Mouse (Mus musculus) hindbrain, embryonic 15.5 days (tissue): ENCODE results near the gene G3bp1. TPM values are rescaled to one million over a fixed set of nuclear protein-coding genes. Genes with fewer than 3 reads are reported as not detected.

Experiments
- ATAC-seq: fragments of 200-750 bp; cut with Nextera tagmentation; 2 replicates; pipeline ENCODE4 v1.8.0; 2017; ENCODE audit warnings: low read depth, moderate number of reproducible peaks, moderate TSS enrichment; ENCODE audit not compliant: low FRiP score
- H3K27ac ChIP-seq: fragments of 300-500 bp; sonication (generic); replicated peaks from 2 replicates; pipeline ENCODE4 v1.5.1; 2015; ENCODE audit warnings: mild to moderate bottlenecking, inconsistent platforms
- H3K27me3 ChIP-seq: fragments of 300-500 bp; sonication (generic); 2 replicates; pipeline ENCODE4 v1.6.1; 2015; ENCODE audit warnings: control low read depth, inconsistent platforms
- H3K36me3 ChIP-seq: fragments of 300-500 bp; sonication (generic); 2 replicates; pipeline ENCODE4 v1.6.1; 2015; ENCODE audit warnings: control low read depth, inconsistent platforms
- H3K4me1 ChIP-seq: fragments of 300-500 bp; sonication (generic); replicated peaks from 2 replicates; pipeline ENCODE4 v1.6.1; 2015; ENCODE audit warnings: control low read depth, inconsistent platforms
- H3K4me2 ChIP-seq: fragments of 300-500 bp; sonication (generic); 2 replicates; pipeline ENCODE4 v1.6.1; 2015; ENCODE audit warnings: moderate library complexity, mild to moderate bottlenecking, inconsistent platforms
- H3K4me3 ChIP-seq: fragments of 300-500 bp; sonication (generic); 2 replicates; pipeline ENCODE4 v1.5.1; 2015; ENCODE audit warnings: mild to moderate bottlenecking, inconsistent platforms
- H3K9ac ChIP-seq: fragments of 300-500 bp; sonication (generic); 2 replicates; pipeline ENCODE4 v1.6.1; 2015; ENCODE audit warnings: inconsistent platforms
- H3K9me3 ChIP-seq: fragments of 300-500 bp; sonication (generic); 2 replicates; pipeline ENCODE4 v1.6.1; 2016; ENCODE audit warnings: control low read depth, inconsistent platforms
- WGBS: fragments of 180-500 bp; shearing (Covaris S2); methylation state at CpG from one replicate; pipeline ENCODE4 v1.1.7; 2015; 5-methylcytosine and 5-hydroxymethylcytosine counted together
- polyA plus RNA-seq: library from polyadenylated mRNA; unstranded; fragments of >200 nt; fragmentation: Nextera tagmentation; extraction: Ambion mirVana; gene quantifications from 2 replicates; pipeline ENCODE4 v1.2.1, GENCODE M21; 2015

G3bp1 gene
- polyA plus RNA-seq, 1 experiment from 2014 or later = 100 TPM

- H3K9ac ChIP-seq = peak overlapping the region; percentile 61; the same call in 1 of the 2 replicates
- H3K4me1 ChIP-seq = peaks cover 27% of the 10 kb centered on the region
- H3K4me3 ChIP-seq = peak overlapping the region; percentile 48
- H3K36me3 ChIP-seq = no peaks in the 10 kb centered on the region
- no peak for ATAC-seq
- peak overlapping the region; percentile 91 for H3K27ac ChIP-seq
- H3K4me2 ChIP-seq = peak overlapping the region; percentile 91
- no peaks in the 10 kb centered on the region for H3K27me3 ChIP-seq
- H3K9me3 ChIP-seq = no peaks in the 10 kb centered on the region
- 65% methylated on average over 10 of the region's 10 CpGs for WGBS
Observed at GRCm38 (mm10) chr11:55468012-55468411, 1.5 kb upstream of the G3bp1 start.

- Histone ChIP-seq H3K9ac (peak overlapping the region; percentile 61), H3K27ac (peak overlapping the region; percentile 91), H3K4me3 (peak overlapping the region; percentile 48), H3K27me3 (no peaks in the 10 kb centered on the region), H3K9me3 (no peaks in the 10 kb centered on the region), H3K4me2 (peak overlapping the region; percentile 91), H3K36me3 (no peaks in the 10 kb centered on the region), H3K4me1 (peaks cover 32% of the 10 kb centered on the region)
- ATAC-seq = no peak
- WGBS = 2% methylated on average over 17 of the region's 17 CpGs
Observed at GRCm38 (mm10) chr11:55468611-55469047, 856 bp upstream of the G3bp1 start.

GRCm38 (mm10) chr11:55469923-55470691 lies 622 bp downstream of the G3bp1 start:
- ATAC-seq = no peak; the same call in 1 of the 2 replicates

GRCm38 (mm10) chr11:55470761-55471160 lies 1.3 kb downstream of the G3bp1 start:
- Histone ChIP-seq H3K4me3 (peak overlapping the region; percentile 77), H3K4me1 (peaks cover 35% of the 10 kb centered on the region), H3K9ac (peak overlapping the region; percentile 85), H3K4me2 (peak overlapping the region; percentile 65), H3K36me3 (no peaks in the 10 kb centered on the region), H3K27ac (no peak overlapping the region), H3K27me3 (no peaks in the 10 kb centered on the region), H3K9me3 (no peaks in the 10 kb centered on the region)
- no peak for ATAC-seq
- WGBS = 56% methylated on average over 8 of the region's 8 CpGs

More at GRCm38 (mm10) chr11:55469923-55470691, 622 bp downstream of the G3bp1 start:
- no peaks in the 10 kb centered on the region for H3K36me3 ChIP-seq
- 1% methylated on average over 46 of the region's 46 CpGs for WGBS
- H3K4me2 ChIP-seq = peak overlapping the region; percentile 65
- no peaks in the 10 kb centered on the region for H3K9me3 ChIP-seq
- peak overlapping the region; percentile 90 for H3K27ac ChIP-seq
- peaks cover 33% of the 10 kb centered on the region for H3K4me1 ChIP-seq
- H3K27me3 ChIP-seq = no peaks in the 10 kb centered on the region
- peak overlapping the region; percentile 77 for H3K4me3 ChIP-seq
- H3K9ac ChIP-seq = peak overlapping the region; percentile 85

DNA sequence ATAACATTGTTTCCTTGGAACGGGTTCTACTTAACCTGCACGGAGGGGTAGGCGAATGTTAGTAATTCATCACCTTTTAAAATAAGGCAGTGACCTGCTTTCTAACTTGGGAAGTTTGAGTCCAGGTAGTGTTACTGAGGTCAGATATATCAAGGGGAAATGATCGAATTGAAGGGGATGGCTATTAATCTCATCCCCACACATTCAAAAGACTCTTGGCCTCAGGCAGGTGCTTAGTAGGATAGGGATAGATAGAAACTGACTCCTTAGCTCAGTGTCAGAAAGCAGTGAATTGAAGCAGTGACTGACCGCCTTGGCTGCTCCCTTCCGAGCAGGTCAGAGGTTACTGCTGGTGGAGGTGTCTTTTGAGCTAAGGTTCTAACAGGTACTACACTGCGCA lies 2.0 kb downstream of the G3bp1 start:
- Histone ChIP-seq H3K36me3 (no peaks in the 10 kb centered on the region), H3K4me3 (peak overlapping the region; percentile 77; the same call in 1 of the 2 replicates), H3K27me3 (no peaks in the 10 kb centered on the region), H3K4me1 (peaks cover 39% of the 10 kb centered on the region), H3K27ac (no peak overlapping the region), H3K9me3 (no peaks in the 10 kb centered on the region), H3K4me2 (peak overlapping the region; percentile 65), H3K9ac (no peak overlapping the region)
- ATAC-seq = no peak
- 95% methylated on average over 7 of the region's 7 CpGs for WGBS

GRCm38 (mm10) chr11:55473219-55473618 lies 3.7 kb downstream of the G3bp1 start:
- no peak overlapping the region for H3K4me2 ChIP-seq
- H3K27me3 ChIP-seq = no peaks in the 10 kb centered on the region
- ATAC-seq = no peak
- H3K9ac ChIP-seq = no peak overlapping the region
- H3K4me3 ChIP-seq = no peak overlapping the region
- H3K9me3 ChIP-seq = no peaks in the 10 kb centered on the region
- peaks cover 41% of the 10 kb centered on the region for H3K4me1 ChIP-seq
- no peak overlapping the region for H3K27ac ChIP-seq
- 91% methylated on average over 3 of the region's 3 CpGs for WGBS
- H3K36me3 ChIP-seq = no peaks in the 10 kb centered on the region

DNA sequence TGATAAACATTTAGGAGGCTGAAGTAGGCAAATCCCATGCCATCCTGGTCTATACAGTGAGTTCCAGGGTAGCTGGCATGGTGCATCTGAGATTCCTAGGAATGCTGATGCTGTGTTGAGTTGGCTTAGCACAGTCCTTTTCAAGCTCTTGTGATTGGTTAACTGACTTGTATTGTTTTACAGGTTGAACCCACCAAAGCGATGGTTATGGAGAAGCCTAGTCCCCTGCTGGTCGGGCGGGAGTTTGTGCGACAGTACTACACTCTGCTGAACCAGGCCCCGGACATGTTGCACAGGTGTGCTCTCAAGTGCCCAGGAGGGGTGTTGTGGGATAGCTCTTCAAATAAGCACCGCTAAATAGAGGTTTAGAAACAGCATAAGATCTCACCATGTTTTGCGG lies 16.0 kb downstream of the G3bp1 start:
- peaks cover 45% of the 10 kb centered on the region for H3K36me3 ChIP-seq
- no peak overlapping the region for H3K27ac ChIP-seq
- H3K4me2 ChIP-seq = no peak overlapping the region
- no peak for ATAC-seq
- H3K9ac ChIP-seq = no peak overlapping the region
- no peaks in the 10 kb centered on the region for H3K4me1 ChIP-seq
- H3K4me3 ChIP-seq = no peak overlapping the region
- WGBS = 96% methylated on average over 7 of the region's 7 CpGs
- no peaks in the 10 kb centered on the region for H3K27me3 ChIP-seq
- H3K9me3 ChIP-seq = no peaks in the 10 kb centered on the region

DNA sequence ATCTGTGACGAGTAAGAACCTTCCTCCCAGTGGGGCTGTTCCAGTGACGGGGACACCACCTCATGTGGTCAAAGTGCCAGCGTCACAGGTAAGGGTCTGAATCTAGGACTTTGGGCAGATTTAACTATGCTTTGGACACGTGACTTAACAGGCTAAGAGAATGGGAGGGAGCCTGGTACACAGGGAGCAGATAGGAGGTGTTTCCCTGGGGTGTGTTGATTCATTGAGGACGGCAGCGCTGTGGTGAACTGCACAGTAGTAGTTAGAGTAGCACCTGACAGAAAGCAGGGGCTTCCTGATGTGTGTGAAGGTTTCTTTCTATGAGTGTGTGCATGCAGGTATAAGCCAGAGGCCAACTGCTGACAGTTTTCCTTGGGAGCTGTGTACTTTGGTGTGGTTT lies 26.7 kb downstream of the G3bp1 start:
- no peaks in the 10 kb centered on the region for H3K9me3 ChIP-seq

GRCm38 (mm10) chr11:55497885-55498284 lies 28.4 kb downstream of the G3bp1 start:
- Histone ChIP-seq H3K27me3 (no peaks in the 10 kb centered on the region), H3K4me1 (no peaks in the 10 kb centered on the region), H3K27ac (no peak overlapping the region), H3K9me3 (no peaks in the 10 kb centered on the region), H3K4me3 (no peak overlapping the region), H3K9ac (no peak overlapping the region), H3K4me2 (no peak overlapping the region), H3K36me3 (peaks cover 73% of the 10 kb centered on the region)
- peak; percentile 72; the same call in 1 of the 2 replicates for ATAC-seq
- 64% methylated on average over 5 of the region's 5 CpGs for WGBS

More for the DNA sequence above, 26.7 kb downstream of the G3bp1 start:
- no peak overlapping the region for H3K27ac ChIP-seq
- 91% methylated on average over 6 of the region's 6 CpGs for WGBS
- peaks cover 83% of the 10 kb centered on the region for H3K36me3 ChIP-seq
- H3K9ac ChIP-seq = no peak overlapping the region
- no peaks in the 10 kb centered on the region for H3K27me3 ChIP-seq
- H3K4me3 ChIP-seq = no peak overlapping the region
- no peak for ATAC-seq
- no peaks in the 10 kb centered on the region for H3K4me1 ChIP-seq
- H3K4me2 ChIP-seq = no peak overlapping the region

GRCm38 (mm10) chr11:55501955-55502531 lies 32.6 kb downstream of the G3bp1 start:
- peaks cover 41% of the 10 kb centered on the region for H3K36me3 ChIP-seq

GRCm38 (mm10) chr11:55502886-55503285 lies 33.4 kb downstream of the G3bp1 start:
- H3K27ac ChIP-seq = no peak overlapping the region
- 80% methylated on average over 5 of the region's 5 CpGs for WGBS
- no peaks in the 10 kb centered on the region for H3K4me1 ChIP-seq
- no peaks in the 10 kb centered on the region for H3K27me3 ChIP-seq
- H3K4me2 ChIP-seq = no peak overlapping the region
- no peak overlapping the region for H3K9ac ChIP-seq
- 0 out of 2 replicates have a peak, but pooled peaks have one; percentile 27 for ATAC-seq
- peaks cover 32% of the 10 kb centered on the region for H3K36me3 ChIP-seq
- H3K9me3 ChIP-seq = no peaks in the 10 kb centered on the region
- H3K4me3 ChIP-seq = no peak overlapping the region

More at GRCm38 (mm10) chr11:55501955-55502531, 32.6 kb downstream of the G3bp1 start:
- H3K4me3 ChIP-seq = no peak overlapping the region
- no peaks in the 10 kb centered on the region for H3K27me3 ChIP-seq
- no peaks in the 10 kb centered on the region for H3K4me1 ChIP-seq
- no peak overlapping the region for H3K9ac ChIP-seq
- no peaks in the 10 kb centered on the region for H3K9me3 ChIP-seq
- H3K4me2 ChIP-seq = no peak overlapping the region
- 72% methylated on average over 8 of the region's 8 CpGs for WGBS
- H3K27ac ChIP-seq = no peak overlapping the region
- no peak for ATAC-seq

DNA sequence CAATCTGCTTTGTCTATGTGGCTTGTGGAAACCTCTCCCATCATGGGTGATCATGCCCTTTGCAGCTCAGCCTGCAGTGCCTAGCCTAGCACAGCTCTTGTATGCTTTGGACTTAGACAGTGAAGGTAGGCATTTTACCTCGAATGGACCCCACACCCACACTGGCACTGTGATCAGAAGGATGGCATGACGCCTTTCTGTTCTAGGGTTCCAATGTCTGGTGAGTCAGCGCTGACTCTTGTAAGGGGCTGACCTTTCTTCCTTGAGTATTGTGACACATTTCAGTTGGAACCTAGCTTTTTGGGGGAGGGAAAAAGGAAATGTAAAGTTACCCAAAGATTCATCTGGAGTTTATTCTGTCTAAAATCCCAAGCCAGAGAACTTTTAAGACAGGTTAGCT lies 36.0 kb downstream of the G3bp1 start:
- 87% methylated on average over 3 of the region's 3 CpGs for WGBS

More for the DNA sequence above, 36.0 kb downstream of the G3bp1 start:
- H3K4me2 ChIP-seq = no peak overlapping the region
- H3K36me3 ChIP-seq = peaks cover 12% of the 10 kb centered on the region
- no peak overlapping the region for H3K27ac ChIP-seq
- H3K4me3 ChIP-seq = no peak overlapping the region
- H3K4me1 ChIP-seq = no peaks in the 10 kb centered on the region
- no peak for ATAC-seq
- no peaks in the 10 kb centered on the region for H3K27me3 ChIP-seq
- no peak overlapping the region for H3K9ac ChIP-seq
- no peaks in the 10 kb centered on the region for H3K9me3 ChIP-seq
